Mouse (Mus musculus) heart, postnatal 0 days (tissue): ENCODE measurements at regions not wholly inside any gene's neighbourhood (a gene's known extent, or its start where the extent isn't known, plus 50 kb on each side); places are given as distances from the start of the nearest gene placed in this dataset.

Source experiments
- ATAC-seq: fragments of 200-750 bp; cut with Nextera tagmentation; 2 replicates; pipeline ENCODE4 v1.8.0; 2017; ENCODE audit warnings: low read depth, moderate number of reproducible peaks, moderate library complexity; ENCODE audit not compliant: insufficient read depth
- DNase-seq: peaks from one replicate; pipeline ENCODE4 v3.0.0-alpha.2; 2016; ENCODE audit warnings: low spot score
- H3K27ac ChIP-seq: fragments of 300-500 bp; sonication (generic); 2 replicates; pipeline ENCODE4 v1.5.1; 2014; ENCODE audit warnings: low read depth, mild to moderate bottlenecking
- H3K27me3 ChIP-seq: fragments of 300-500 bp; sonication (generic); 2 replicates; pipeline ENCODE4 v1.6.1; 2014; ENCODE audit warnings: low read length, mixed read lengths; ENCODE audit not compliant: control insufficient read depth, insufficient read depth
- H3K36me3 ChIP-seq: fragments of 300-500 bp; sonication (generic); replicated peaks from 2 replicates; pipeline ENCODE4 v1.6.1; 2014; ENCODE audit warnings: low read length, mixed read lengths; ENCODE audit not compliant: control insufficient read depth, insufficient read depth
- H3K4me1 ChIP-seq: fragments of 300-500 bp; sonication (generic); 2 replicates; pipeline ENCODE4 v1.6.1; 2014; ENCODE audit warnings: antibody characterized with exemption; ENCODE audit not compliant: control insufficient read depth, insufficient read depth
- H3K4me2 ChIP-seq: fragments of 300-500 bp; sonication (generic); 2 replicates; pipeline ENCODE4 v1.6.1; 2014; ENCODE audit warnings: low read depth, mild to moderate bottlenecking, low read length, moderate library complexity
- H3K4me3 ChIP-seq: fragments of 300-500 bp; sonication (generic); 2 replicates; pipeline ENCODE4 v1.5.1; 2014; ENCODE audit warnings: low read depth, low read length
- H3K9ac ChIP-seq: fragments of 300-500 bp; sonication (generic); replicated peaks from 2 replicates; pipeline ENCODE4 v1.6.1; 2014; ENCODE audit warnings: low read depth, low read length, mixed read lengths
- H3K9me3 ChIP-seq: fragments of 300-500 bp; sonication (generic); replicated peaks from 2 replicates; pipeline ENCODE4 v1.6.1; 2016; ENCODE audit warnings: low read length; ENCODE audit not compliant: control insufficient read depth
- CTCF ChIP-seq: IDR thresholded peaks from 2 replicates; pipeline ENCODE4 v1.5.1; 2016; ENCODE audit warnings: antibody characterized with exemption, control low read depth, low read depth
- EP300 ChIP-seq: IDR thresholded peaks from 2 replicates; pipeline ENCODE4 v1.6.1; 2016; ENCODE audit warnings: antibody characterized with exemption, low read depth
- WGBS: fragments of 180-500 bp; shearing (Covaris S2); extraction: QIAGEN DNeasy Blood & Tissue Kit; methylation state at CpG from one replicate; pipeline ENCODE4 v1.1.7; 2014; 5-methylcytosine and 5-hydroxymethylcytosine counted together

- H3K4me1 ChIP-seq, result no peaks in the 10 kb centered on the region
- no peak overlapping the region for H3K27ac ChIP-seq
- 73% methylated on average over 5 of the region's 5 CpGs for WGBS
- no peaks in the 10 kb centered on the region for H3K36me3 ChIP-seq
- H3K27me3 ChIP-seq, result no peaks in the 10 kb centered on the region
- H3K4me2 ChIP-seq, result no peak overlapping the region
- H3K9me3 ChIP-seq, result no peaks in the 10 kb centered on the region
- DNase-seq, result no peak
- no peak overlapping the region for H3K4me3 ChIP-seq
- no peak overlapping the region for H3K9ac ChIP-seq
- no peak for TF ChIP-seq CTCF
- no peak for TF ChIP-seq EP300
- ATAC-seq, result no peak
These were observed 124.7 kb downstream of the Aipl1 start for GRCm38 (mm10) chr11:71912626-71913025.

- H3K4me3 ChIP-seq, result no peak overlapping the region
- H3K4me1 ChIP-seq, result no peaks in the 10 kb centered on the region
- no peak overlapping the region for H3K27ac ChIP-seq
- ATAC-seq (no peak), DNase-seq (no peak)
- H3K9me3 ChIP-seq, result no peaks in the 10 kb centered on the region
- H3K9ac ChIP-seq, result no peak overlapping the region
- no peaks in the 10 kb centered on the region for H3K36me3 ChIP-seq
- 65% methylated on average over 5 of the region's 5 CpGs for WGBS
- no peaks in the 10 kb centered on the region for H3K27me3 ChIP-seq
- TF ChIP-seq CTCF (no peak), EP300 (no peak)
- H3K4me2 ChIP-seq, result no peak overlapping the region
These were observed 126.0 kb downstream of the Aipl1 start for GRCm38 (mm10) chr11:71911284-71911683.

GRCm38 (mm10) chr11:71908616-71909015, 128.7 kb downstream of the Aipl1 start:
- no peak overlapping the region for H3K9ac ChIP-seq
- no peak overlapping the region for H3K4me3 ChIP-seq
- no peak overlapping the region for H3K4me2 ChIP-seq
- no peaks in the 10 kb centered on the region for H3K4me1 ChIP-seq
- H3K36me3 ChIP-seq, result no peaks in the 10 kb centered on the region
- H3K27ac ChIP-seq, result no peak overlapping the region
- no peaks in the 10 kb centered on the region for H3K9me3 ChIP-seq
- no peaks in the 10 kb centered on the region for H3K27me3 ChIP-seq
- ATAC-seq (no peak), DNase-seq (no peak)
- TF ChIP-seq CTCF (no peak), EP300 (no peak)
- 32% methylated on average over 7 of the region's 7 CpGs for WGBS

- H3K4me3 ChIP-seq, result no peak overlapping the region
These were observed 134.3 kb downstream of the Aipl1 start for GRCm38 (mm10) chr11:71903020-71903410.

GRCm38 (mm10) chr11:71902304-71903019, 134.8 kb downstream of the Aipl1 start:
- no peak for ATAC-seq
- H3K4me2 ChIP-seq, result no peak overlapping the region
- no peak overlapping the region for H3K27ac ChIP-seq
- WGBS, result 45% methylated on average over 10 of the region's 10 CpGs
- H3K27me3 ChIP-seq, result no peaks in the 10 kb centered on the region
- H3K4me3 ChIP-seq, result no peak overlapping the region
- DNase-seq, result peak; percentile 7
- H3K9me3 ChIP-seq, result no peaks in the 10 kb centered on the region
- H3K9ac ChIP-seq, result no peak overlapping the region
- TF ChIP-seq EP300, result no peak
- TF ChIP-seq CTCF, result no peak
- H3K36me3 ChIP-seq, result no peaks in the 10 kb centered on the region
- no peaks in the 10 kb centered on the region for H3K4me1 ChIP-seq

More at GRCm38 (mm10) chr11:71903020-71903410, 134.3 kb downstream of the Aipl1 start:
- H3K9ac ChIP-seq, result no peak overlapping the region
- no peaks in the 10 kb centered on the region for H3K9me3 ChIP-seq
- ATAC-seq (no peak), DNase-seq (no peak)
- no peaks in the 10 kb centered on the region for H3K4me1 ChIP-seq
- no peak overlapping the region for H3K27ac ChIP-seq
- H3K27me3 ChIP-seq, result no peaks in the 10 kb centered on the region
- no peak overlapping the region for H3K4me2 ChIP-seq
- 18% methylated on average over 2 of the region's 2 CpGs for WGBS
- TF ChIP-seq CTCF (no peak), EP300 (no peak)
- no peaks in the 10 kb centered on the region for H3K36me3 ChIP-seq

- no peak for DNase-seq
- no peak overlapping the region for H3K4me2 ChIP-seq
- H3K27ac ChIP-seq, result no peak overlapping the region
- ATAC-seq, result no peak
- H3K9ac ChIP-seq, result no peak overlapping the region
- no peaks in the 10 kb centered on the region for H3K9me3 ChIP-seq
- no peak for TF ChIP-seq CTCF
- H3K4me3 ChIP-seq, result no peak overlapping the region
- H3K27me3 ChIP-seq, result no peaks in the 10 kb centered on the region
- no peaks in the 10 kb centered on the region for H3K4me1 ChIP-seq
- H3K36me3 ChIP-seq, result no peaks in the 10 kb centered on the region
These were observed 136.5 kb downstream of the Aipl1 start for GRCm38 (mm10) chr11:71900816-71901215.
